Mouse (Mus musculus): ENCODE data around the gene Ttc13. TPM values are rescaled to one million over a fixed set of nuclear protein-coding genes. Genes with fewer than 3 reads are reported as not detected.
A peak's percentile ranks its signal among the peaks of the same experiment; 100 is the strongest.

Ttc13 gene
- polyA plus RNA-seq, 1 experiment, result 30.6 TPM

DNA sequence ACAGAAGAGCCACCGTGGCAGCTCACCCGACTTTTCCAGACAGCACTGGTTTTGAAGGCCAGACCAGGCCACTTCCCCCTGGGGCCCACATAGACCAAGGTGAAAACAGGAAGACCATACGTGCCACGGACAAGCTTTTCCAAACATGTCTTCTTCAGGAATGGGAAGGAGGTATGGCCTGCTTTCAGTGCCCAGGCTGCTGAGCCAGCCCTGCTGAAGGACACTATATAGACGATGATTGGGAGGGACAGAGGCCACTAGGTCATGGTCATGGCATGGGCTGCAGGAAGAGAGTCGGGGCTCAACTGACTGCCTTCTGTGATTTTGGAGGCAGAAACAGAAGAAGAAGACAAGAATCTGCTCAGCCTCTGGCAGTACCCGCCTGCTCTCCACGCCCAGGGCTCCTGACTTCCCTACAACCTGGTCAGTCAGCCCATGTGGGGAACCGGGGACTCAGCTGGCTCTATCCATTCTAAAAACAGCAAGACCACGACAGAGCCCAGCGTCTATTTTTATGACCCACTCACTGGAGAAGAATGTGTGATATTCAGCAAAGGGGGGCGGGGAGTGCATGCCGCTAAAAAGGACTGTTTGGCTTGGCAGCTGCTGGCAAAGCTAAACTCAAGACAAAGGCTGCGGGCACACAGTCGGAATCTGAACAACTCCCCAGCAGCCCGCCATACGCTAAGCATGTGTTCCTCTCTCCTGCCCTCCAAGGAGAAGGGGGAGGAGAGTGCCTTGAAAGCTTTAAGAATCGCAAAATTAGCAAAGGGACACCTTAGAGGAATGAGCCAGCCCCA, 78.0 kb downstream of the Ttc13 start:
- H3K27ac ChIP-seq (ENCODE audit: insufficient read depth, low read depth, low read length), result no peak overlapping the region
- no peak for TF ChIP-seq POLR2A (IDR thresholded peaks at IDR 0.05; ENCODE audit: borderline replicate concordance, low read depth, low read length)
- no peak for TF ChIP-seq CTCF (IDR thresholded peaks at IDR 0.05; ENCODE audit: low read depth, low read length)
- peaks cover 2% of the 10 kb centered on the region; the same call in 1 of the 2 replicates for H3K4me1 ChIP-seq (ENCODE audit: control insufficient read depth, insufficient read depth, low read length)
- H3K4me3 ChIP-seq (ENCODE audit: insufficient read depth, low read length), result no peak overlapping the region

- H3K4me1 ChIP-seq (ENCODE audit: control insufficient read depth, insufficient read depth, low read length), result peaks cover 2% of the 10 kb centered on the region; the same call in 1 of the 2 replicates
- no peak overlapping the region for H3K27ac ChIP-seq (ENCODE audit: insufficient read depth, low read depth, low read length)
- H3K4me3 ChIP-seq (ENCODE audit: insufficient read depth, low read length), result no peak overlapping the region
- no peak for TF ChIP-seq POLR2A (IDR thresholded peaks at IDR 0.05; ENCODE audit: borderline replicate concordance, low read depth, low read length)
- TF ChIP-seq CTCF (IDR thresholded peaks at IDR 0.05; ENCODE audit: low read depth, low read length), result no peak
Observed at GRCm38 (mm10) chr8:124641599-124641998, 80.2 kb downstream of the Ttc13 start.

- TF ChIP-seq CTCF (IDR thresholded peaks at IDR 0.05; ENCODE audit: low read depth, low read length), result no peak
Observed at GRCm38 (mm10) chr8:124635247-124635502, 86.6 kb downstream of the Ttc13 start.

DNA sequence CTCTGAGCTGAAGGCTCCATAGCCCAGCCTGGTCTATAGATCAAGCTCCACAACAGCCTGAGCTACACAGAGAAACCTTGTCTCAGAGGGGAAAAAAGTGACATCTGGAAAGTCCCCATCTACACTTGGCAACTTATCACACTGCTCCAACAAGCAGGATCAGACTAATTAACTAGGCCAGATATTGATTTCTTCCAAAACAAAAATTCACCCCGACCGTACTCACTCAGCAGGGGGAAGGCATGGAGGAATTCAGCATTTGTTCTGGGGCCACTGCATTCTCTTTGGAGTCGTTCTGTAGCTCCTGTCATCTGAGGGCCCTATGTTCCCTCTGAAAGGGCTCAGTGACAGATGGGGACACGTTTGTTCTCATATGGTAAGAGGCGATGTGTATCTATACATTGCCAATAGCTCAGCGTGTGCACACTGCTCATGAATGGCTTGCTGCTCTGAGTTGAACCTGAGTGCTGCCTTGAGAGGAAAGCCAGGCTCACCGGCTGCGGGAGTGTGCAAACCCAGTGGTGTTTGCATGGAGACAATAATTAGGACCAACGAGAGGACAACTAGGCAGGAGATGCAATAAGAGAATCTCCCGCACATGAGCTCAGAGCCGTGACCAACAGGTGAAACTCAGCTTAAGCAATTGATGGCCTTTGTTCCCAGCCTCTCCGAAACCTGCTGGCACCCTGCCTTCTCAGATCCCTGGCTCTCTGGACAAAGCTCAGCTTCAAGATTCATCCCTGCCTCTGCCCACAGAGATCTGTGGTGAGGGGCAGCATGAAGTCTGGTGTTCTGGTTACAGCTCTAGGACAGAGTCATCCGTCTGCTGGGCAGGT, 87.2 kb downstream of the Ttc13 start:
- Histone ChIP-seq H3K4me3 (ENCODE audit: insufficient read depth, low read length) (no peak overlapping the region), H3K27ac (ENCODE audit: insufficient read depth, low read depth, low read length) (no peak overlapping the region), H3K4me1 (ENCODE audit: control insufficient read depth, insufficient read depth, low read length) (peaks cover 11% of the 10 kb centered on the region)
- TF ChIP-seq CTCF (IDR thresholded peaks at IDR 0.05; ENCODE audit: low read depth, low read length) (no peak), POLR2A (IDR thresholded peaks at IDR 0.05; ENCODE audit: borderline replicate concordance, low read depth, low read length) (no peak)

More at GRCm38 (mm10) chr8:124635247-124635502, 86.6 kb downstream of the Ttc13 start:
- Histone ChIP-seq H3K4me3 (ENCODE audit: insufficient read depth, low read length) (no peak overlapping the region), H3K27ac (ENCODE audit: insufficient read depth, low read depth, low read length) (no peak overlapping the region), H3K4me1 (ENCODE audit: control insufficient read depth, insufficient read depth, low read length) (peaks cover 11% of the 10 kb centered on the region)

- no peak for TF ChIP-seq POLR2A (IDR thresholded peaks at IDR 0.05; ENCODE audit: borderline replicate concordance, low read depth, low read length)
- Histone ChIP-seq H3K27ac (ENCODE audit: insufficient read depth, low read depth, low read length) (0 out of 2 replicates have a peak overlapping the region, but pooled peaks have one; percentile 0), H3K4me1 (ENCODE audit: control insufficient read depth, insufficient read depth, low read length) (peaks cover 11% of the 10 kb centered on the region), H3K4me3 (ENCODE audit: insufficient read depth, low read length) (no peak overlapping the region)
Observed at GRCm38 (mm10) chr8:124633001-124633703, 88.6 kb downstream of the Ttc13 start.

GRCm38 (mm10) chr8:124631966-124632365, 89.8 kb downstream of the Ttc13 start:
- no peak overlapping the region for H3K4me3 ChIP-seq (ENCODE audit: insufficient read depth, low read length)
- H3K27ac ChIP-seq (ENCODE audit: insufficient read depth, low read depth, low read length), result no peak overlapping the region
- TF ChIP-seq CTCF (IDR thresholded peaks at IDR 0.05; ENCODE audit: low read depth, low read length), result no peak
- no peak for TF ChIP-seq POLR2A (IDR thresholded peaks at IDR 0.05; ENCODE audit: borderline replicate concordance, low read depth, low read length)
- peaks cover 11% of the 10 kb centered on the region for H3K4me1 ChIP-seq (ENCODE audit: control insufficient read depth, insufficient read depth, low read length)

GRCm38 (mm10) chr8:124630891-124631290, 90.9 kb downstream of the Ttc13 start:
- peaks cover 11% of the 10 kb centered on the region for H3K4me1 ChIP-seq (ENCODE audit: control insufficient read depth, insufficient read depth, low read length)
- TF ChIP-seq POLR2A (IDR thresholded peaks at IDR 0.05; ENCODE audit: borderline replicate concordance, low read depth, low read length) (no peak), CTCF (IDR thresholded peaks at IDR 0.05; ENCODE audit: low read depth, low read length) (no peak)
- H3K4me3 ChIP-seq (ENCODE audit: insufficient read depth, low read length), result no peak overlapping the region
- H3K27ac ChIP-seq (ENCODE audit: insufficient read depth, low read depth, low read length), result no peak overlapping the region

DNA sequence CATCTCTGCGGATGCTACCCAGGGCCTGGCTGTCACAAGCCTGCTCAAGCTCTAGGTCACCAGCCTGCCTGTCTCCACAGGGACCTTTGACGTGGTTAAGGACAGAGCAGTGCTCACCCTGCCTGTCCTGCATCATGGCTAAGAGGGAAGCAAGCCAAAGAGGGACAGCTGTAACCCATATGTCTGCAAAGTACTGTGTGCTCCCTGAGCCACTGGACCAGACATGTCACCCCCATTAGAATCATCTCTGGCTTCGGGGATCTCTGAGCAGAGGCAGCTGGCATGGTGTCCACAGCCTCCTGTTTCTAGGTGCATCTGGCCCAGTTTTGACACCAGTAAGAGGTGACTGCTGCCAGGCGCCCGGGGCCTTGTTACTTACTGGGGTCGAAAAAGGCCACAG, 91.3 kb downstream of the Ttc13 start:
- H3K4me3 ChIP-seq (ENCODE audit: insufficient read depth, low read length), result no peak overlapping the region
- no peak overlapping the region for H3K27ac ChIP-seq (ENCODE audit: insufficient read depth, low read depth, low read length)
- TF ChIP-seq POLR2A (IDR thresholded peaks at IDR 0.05; ENCODE audit: borderline replicate concordance, low read depth, low read length), result no peak
- peaks cover 11% of the 10 kb centered on the region for H3K4me1 ChIP-seq (ENCODE audit: control insufficient read depth, insufficient read depth, low read length)

- TF ChIP-seq CTCF (IDR thresholded peaks at IDR 0.05; ENCODE audit: low read depth, low read length) (no peak), POLR2A (IDR thresholded peaks at IDR 0.05; ENCODE audit: borderline replicate concordance, low read depth, low read length) (no peak)
- Histone ChIP-seq H3K4me3 (ENCODE audit: insufficient read depth, low read length) (no peak overlapping the region), H3K4me1 (ENCODE audit: control insufficient read depth, insufficient read depth, low read length) (no peaks in the 10 kb centered on the region), H3K27ac (ENCODE audit: insufficient read depth, low read depth, low read length) (no peak overlapping the region)
Observed at GRCm38 (mm10) chr8:124626251-124626650, 95.5 kb downstream of the Ttc13 start.

Other genes with a start within 250 kb of the Ttc13 start
- 19.4 and 23.7 TPM in 2 replicates for gene Cog2, start 201.2 kb downstream of the Ttc13 start, polyA plus RNA-seq (2012; ENCODE audit: insufficient read depth, insufficient read length, missing spikeins)
- not detected in 2 replicates for gene Agt, start 152.3 kb downstream of the Ttc13 start, polyA plus RNA-seq (2012; ENCODE audit: insufficient read depth, insufficient read length, missing spikeins)
- not detected in 2 replicates for gene Capn9, start 145.9 kb downstream of the Ttc13 start, polyA plus RNA-seq (2012; ENCODE audit: insufficient read depth, insufficient read length, missing spikeins)
- gene 2310022B05Rik, start 58.6 kb downstream of the Ttc13 start, polyA plus RNA-seq (2012; ENCODE audit: insufficient read depth, insufficient read length, missing spikeins), result 8.7 and 9.3 TPM in 2 replicates
- gene Arv1, start 156 bp upstream of the Ttc13 start, polyA plus RNA-seq (2012; ENCODE audit: insufficient read depth, insufficient read length, missing spikeins), result 3.9 and 4.5 TPM in 2 replicates
- not detected in 2 replicates for gene Fam89a, start 29.8 kb upstream of the Ttc13 start, polyA plus RNA-seq (2012; ENCODE audit: insufficient read depth, insufficient read length, missing spikeins)
- 0.09 TPM in 1 of 2 replicates, not detected in the other for gene Trim67, start 71.1 kb upstream of the Ttc13 start, polyA plus RNA-seq (2012; ENCODE audit: insufficient read depth, insufficient read length, missing spikeins)
- gene Gnpat, start 141.1 kb upstream of the Ttc13 start, polyA plus RNA-seq (2012; ENCODE audit: insufficient read depth, insufficient read length, missing spikeins), result 33.4 and 34.6 TPM in 2 replicates
- gene 2810004N23Rik, start 141.1 kb upstream of the Ttc13 start, polyA plus RNA-seq (2012; ENCODE audit: insufficient read depth, insufficient read length, missing spikeins), result 12.8 and 16.6 TPM in 2 replicates
- 11.8 and 12.4 TPM in 2 replicates for gene Exoc8, start 175.7 kb upstream of the Ttc13 start, polyA plus RNA-seq (2012; ENCODE audit: insufficient read depth, insufficient read length, missing spikeins)
- 14.1 and 14.5 TPM in 2 replicates for gene Sprtn, start 175.9 kb upstream of the Ttc13 start, polyA plus RNA-seq (2012; ENCODE audit: insufficient read depth, insufficient read length, missing spikeins)
- gene Egln1, start 227.3 kb upstream of the Ttc13 start, polyA plus RNA-seq (2012; ENCODE audit: insufficient read depth, insufficient read length, missing spikeins), result 27.7 and 30.9 TPM in 2 replicates